ENCODE assay signal across 9 mouse cellular contexts in the genomic region with DNA sequence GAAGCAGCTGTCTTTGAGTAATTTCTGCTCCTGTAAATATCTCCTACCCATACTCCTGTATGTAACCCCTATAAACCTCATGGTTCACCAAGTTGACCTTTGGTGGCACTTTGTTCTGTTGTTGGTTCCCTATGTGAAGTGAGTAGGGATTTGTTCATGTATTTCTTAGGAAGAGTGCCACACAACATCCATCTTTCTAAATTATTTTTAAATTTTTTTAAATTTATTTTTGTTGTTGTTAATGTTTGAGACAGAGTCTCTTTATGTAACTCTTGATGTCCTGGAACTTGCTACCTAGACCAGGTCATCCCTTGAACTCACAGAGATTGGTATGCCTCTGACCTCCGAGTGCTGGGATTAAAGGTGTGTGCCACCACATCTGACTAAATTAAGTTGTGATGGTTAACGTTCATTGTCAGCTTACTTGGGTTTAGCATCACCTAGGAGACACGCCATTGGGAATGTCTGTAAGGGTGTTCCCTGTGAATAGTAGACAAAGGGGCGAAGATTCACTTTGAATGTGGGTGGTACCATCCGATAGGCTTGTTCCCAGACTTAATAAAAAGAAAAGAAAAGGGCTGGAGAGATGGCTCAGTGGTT.
"Had no signal": no experiment of that assay in that cellular context is flagged by ENCODE, and none has a peak within 500 bp of the region (broad histone marks: within the 10 kb centered on the region; RNA-seq: fewer than 3 reads in every experiment).

No protein-coding gene starts in this region.

- DNase-seq: liver, postnatal 0 days; lung, adult 2 months; lung, postnatal 14 days; lung, postnatal 36 days; midbrain, embryonic 14.5 days; right cerebral cortex, postnatal 14 days; thymus, adult 2 months; thymus, postnatal 25 days; thymus, postnatal 4 days had no signal
